Mouse (Mus musculus) lung, postnatal 25 days (tissue): ENCODE data around the gene Hspb6.

Experiments
- DNase-seq: peaks from one replicate; pipeline ENCODE4 v3.0.0; 2022; ENCODE audit warnings: low spot score

Gene Hspb6

DNA sequence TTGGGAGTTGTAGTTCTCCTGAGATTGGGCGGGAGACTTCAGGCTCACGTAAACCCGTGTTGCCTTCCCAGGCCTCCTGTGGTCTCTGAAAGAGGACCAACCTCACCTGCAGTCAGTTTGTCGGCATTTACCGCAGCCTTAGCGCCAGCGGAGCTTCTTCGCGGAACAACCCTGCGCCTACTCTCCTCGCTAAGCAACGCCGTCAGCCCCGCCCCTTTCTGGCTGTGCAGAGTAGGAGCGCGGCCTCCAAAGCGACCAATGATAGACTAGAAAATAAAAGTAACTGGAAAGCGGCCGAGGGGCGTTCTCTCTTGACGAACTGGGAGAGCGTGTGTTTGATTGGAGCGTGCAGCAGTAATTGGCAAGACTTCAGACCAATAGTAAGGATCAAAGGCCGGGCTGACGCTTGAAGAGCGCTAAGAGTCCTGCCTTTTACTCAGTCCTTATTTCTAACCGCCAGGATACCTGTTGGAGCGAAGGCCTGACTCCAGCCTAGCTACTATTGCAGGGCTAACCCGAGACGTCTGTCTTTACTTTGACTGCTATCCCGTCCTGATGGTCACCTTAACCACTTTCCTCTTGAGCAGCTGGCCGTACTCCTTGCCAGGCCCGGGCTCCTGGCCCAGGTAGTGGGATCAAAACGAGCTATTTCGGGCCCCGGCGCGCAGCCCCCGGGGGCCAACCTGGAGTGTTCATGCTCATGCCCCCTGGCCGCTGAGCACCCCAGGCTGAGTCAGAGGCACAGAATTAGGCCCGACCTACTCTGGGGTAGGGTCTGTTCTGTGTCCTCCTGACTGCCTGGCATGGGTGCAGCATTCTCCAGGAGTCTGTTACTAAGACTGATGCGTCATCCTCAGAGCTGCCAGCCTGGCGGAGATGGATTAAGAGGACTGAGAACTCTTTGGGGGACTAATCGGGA is at the start of gene Hspb6, which contains the start of gene Proser3:
Gene Hspb6 (plus strand): TSS at position 77 of the 919 bp plus-strand sequence.
Gene Proser3 (minus strand): TSS at position 198 of the 919 bp plus-strand sequence.
- DNase-seq, result peak; percentile 98

GRCm38 (mm10) chr7:30508061-30508460 is 43.9 kb upstream of the Hspb6 start:
- DNase-seq, result no peak

GRCm38 (mm10) chr7:30515003-30515760 is 36.8 kb upstream of the Hspb6 start:
- no peak for DNase-seq

GRCm38 (mm10) chr7:30518325-30518724 is 33.7 kb upstream of the Hspb6 start:
- DNase-seq, result no peak

- no peak for DNase-seq
These were observed 31.6 kb upstream of the Hspb6 start for GRCm38 (mm10) chr7:30520396-30520795.

DNA sequence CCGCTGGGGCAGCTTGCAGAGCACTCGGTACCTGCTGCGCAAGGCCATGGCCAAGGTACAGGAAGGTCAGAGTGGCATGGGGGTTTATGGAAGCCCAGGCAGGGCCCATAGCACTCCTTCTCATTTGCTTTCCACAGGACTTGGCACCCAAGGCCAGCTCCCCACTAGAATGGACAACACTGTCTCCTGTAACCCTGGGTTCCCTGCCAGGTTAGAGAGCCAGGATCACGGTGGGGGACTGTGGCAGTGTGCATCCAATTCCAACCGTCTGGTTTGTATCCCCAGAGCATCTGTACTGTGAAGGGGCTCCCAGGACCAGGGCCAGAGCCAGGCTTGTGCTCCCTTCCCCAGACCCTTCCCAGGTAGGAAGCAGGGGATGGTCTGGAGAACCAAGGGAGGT is 31.1 kb upstream of the Hspb6 start:
- DNase-seq, result no peak

GRCm38 (mm10) chr7:30522871-30523270 is 29.1 kb upstream of the Hspb6 start:
- DNase-seq, result no peak

GRCm38 (mm10) chr7:30524487-30524886 is 27.5 kb upstream of the Hspb6 start:
- no peak for DNase-seq

- DNase-seq, result peak; percentile 31
These were observed 26.0 kb upstream of the Hspb6 start for GRCm38 (mm10) chr7:30525954-30526353.

DNA sequence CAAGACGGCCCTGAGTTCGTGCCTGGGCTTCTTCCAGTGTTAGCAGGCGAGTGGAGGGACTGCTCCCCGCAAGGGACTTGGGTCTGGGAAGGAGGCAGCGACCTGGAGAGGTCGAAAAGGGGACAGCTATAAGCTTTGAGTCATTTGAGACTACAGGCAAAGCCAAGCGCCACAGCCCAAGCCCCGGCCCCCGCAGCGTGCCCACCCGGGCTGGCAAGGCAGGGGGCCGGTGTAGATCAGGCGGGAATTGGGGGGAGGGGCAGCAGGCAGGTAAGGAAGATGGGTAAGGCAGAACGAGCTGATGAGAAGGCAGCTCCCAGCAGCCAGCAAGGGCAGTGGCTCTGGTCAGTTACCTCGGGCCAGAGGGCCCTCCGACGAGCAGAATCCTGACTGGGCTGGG is 25.6 kb upstream of the Hspb6 start:
- DNase-seq, result no peak

GRCm38 (mm10) chr7:30526981-30527380 is 25.0 kb upstream of the Hspb6 start:
- no peak for DNase-seq

GRCm38 (mm10) chr7:30531291-30531815 is 20.6 kb upstream of the Hspb6 start:
- no peak for DNase-seq

- no peak for DNase-seq
These were observed 19.0 kb upstream of the Hspb6 start for GRCm38 (mm10) chr7:30532931-30533330.

GRCm38 (mm10) chr7:30533941-30534632 is 17.9 kb upstream of the Hspb6 start:
- DNase-seq, result no peak

DNA sequence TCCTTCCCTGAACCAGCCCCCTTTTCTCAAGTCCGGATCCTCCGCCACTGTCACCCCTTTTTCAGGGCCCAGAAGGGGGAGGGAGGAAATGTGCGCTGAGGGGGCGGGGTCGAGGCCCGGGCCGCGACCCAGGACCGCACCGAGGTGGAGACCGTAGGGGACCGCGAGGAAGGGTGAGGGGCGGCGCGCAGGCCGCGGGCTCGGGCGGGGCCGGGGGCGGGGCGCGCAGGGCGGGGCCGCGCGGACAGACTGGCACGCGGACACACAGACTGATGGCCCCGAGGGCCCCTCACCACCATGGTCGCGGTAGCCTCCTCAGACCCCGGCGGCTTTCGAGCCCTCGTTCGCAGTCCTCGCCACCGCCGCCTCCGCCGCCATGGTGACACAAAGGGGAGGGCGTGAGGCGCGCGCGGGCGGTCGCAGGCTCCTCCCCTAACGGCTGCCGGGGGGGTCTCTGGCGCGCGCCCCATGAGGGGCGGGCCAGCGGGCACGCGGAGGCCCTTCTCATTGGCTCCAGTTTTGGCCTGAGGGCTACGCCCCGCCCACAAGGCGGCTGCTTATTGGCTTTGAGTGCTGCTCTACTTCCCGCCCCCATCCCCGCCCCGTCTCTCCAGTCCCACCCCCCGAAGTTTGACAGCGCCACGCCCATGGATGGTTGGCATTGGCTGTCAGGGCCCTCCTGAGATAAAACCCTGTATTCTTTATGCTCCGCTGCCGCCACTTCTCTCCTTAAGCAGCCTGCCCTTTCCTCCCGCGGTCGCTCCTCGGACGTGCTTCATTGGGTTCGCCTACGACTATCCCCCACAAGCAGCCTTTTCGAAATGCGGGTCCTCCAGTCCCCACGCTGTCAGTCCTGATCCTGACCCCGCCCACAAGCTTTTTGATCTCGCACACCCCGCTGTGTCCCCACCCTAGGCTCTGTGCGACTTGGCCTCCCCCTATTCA is 17.1 kb upstream of the Hspb6 start, which contains the start of gene Arhgap33:
Gene Arhgap33 (minus strand): TSS at position 428 of the 945 bp plus-strand sequence.
- DNase-seq, result peak; percentile 96

DNA sequence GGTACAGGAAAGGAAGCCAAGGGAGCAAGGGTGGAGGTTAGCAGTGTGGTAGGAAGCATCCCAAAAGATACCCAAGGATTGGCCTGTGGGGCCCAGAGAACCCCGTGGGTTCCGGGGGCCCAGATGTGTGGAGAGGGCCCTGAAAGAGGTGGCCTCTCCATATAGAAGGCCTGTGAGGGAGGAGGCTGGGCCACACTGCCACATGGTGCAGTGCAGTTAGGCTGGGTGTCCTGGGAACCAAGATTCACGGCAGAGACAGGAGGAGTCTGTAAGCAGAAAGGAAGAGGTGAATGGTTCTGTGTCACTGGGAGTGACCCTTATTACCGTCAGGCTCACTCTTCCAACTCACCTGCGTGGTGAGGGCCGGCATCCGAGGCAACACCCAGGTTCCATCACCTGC is 11.4 kb upstream of the Hspb6 start:
- DNase-seq, result no peak

DNA sequence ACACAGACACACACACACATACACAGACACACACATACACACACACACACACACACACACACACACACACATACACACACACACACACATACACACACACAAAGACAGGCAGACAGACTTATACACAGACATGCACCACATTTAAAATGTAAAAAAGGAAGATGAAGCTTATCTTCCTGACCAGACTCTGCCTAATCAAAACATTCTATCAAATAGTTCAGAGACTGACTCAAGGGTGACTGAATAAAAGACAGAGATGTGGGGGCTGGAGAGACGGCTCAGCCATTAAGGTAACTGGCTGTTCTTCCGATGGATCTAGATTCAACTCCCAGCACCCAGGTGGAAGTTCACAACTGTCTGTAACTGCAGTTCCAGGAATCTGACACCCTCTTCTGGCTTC is 7.7 kb upstream of the Hspb6 start:
- no peak for DNase-seq

DNA sequence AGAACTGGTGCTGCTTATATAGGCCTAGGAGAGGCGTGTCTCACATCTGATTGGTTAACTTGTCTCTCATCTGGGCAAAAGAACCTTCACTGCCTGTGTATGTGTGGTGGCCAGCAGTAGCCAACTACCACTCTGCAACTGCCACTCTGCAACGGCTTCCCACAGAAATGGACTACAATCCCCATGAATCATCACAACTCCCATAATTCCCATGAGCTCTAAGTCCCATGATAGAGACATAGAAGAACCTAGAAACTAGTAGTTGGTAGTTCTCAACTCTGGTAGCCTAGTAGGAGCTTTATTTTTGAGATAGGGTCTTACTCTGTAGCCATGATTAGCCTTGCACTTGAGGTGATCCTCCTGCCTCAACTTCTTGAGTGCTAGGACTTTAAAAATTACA is 2.1 kb upstream of the Hspb6 start:
- no peak for DNase-seq

GRCm38 (mm10) chr7:30550603-30551002 is 1.4 kb upstream of the Hspb6 start:
- DNase-seq, result no peak

GRCm38 (mm10) chr7:30551445-30552101 is 405 bp upstream of the Hspb6 start:
- DNase-seq, result peak; percentile 79
